Mouse (Mus musculus): Measurements from ENCODE around the gene Btbd16. TPM values are rescaled to one million over a fixed set of nuclear protein-coding genes. Genes with fewer than 3 reads are reported as not detected.

The Btbd16 gene
- polyA plus RNA-seq (2015; fragmentation: Nextera tagmentation; extraction: Ambion mirVana) = not detected in 2 replicates

GRCm38 (mm10) chr7:130773914-130774630 is at the start of gene Btbd16:
Gene Btbd16 (plus strand): TSS chr7:130774069.
- no peak within 1 kb of the TSS for H3K27ac ChIP-seq
- no peak within 1 kb of the TSS for H3K9ac ChIP-seq
- no peak for ATAC-seq
- H3K4me1 ChIP-seq = no peaks in the 10 kb centered on the region
- H3K4me2 ChIP-seq = no peak within 1 kb of the TSS
- H3K36me3 ChIP-seq (ENCODE audit: poor library complexity, severe bottlenecking) = no peaks in the 10 kb centered on the region
- no peaks in the 10 kb centered on the region for H3K27me3 ChIP-seq
- no peaks in the 10 kb centered on the region for H3K9me3 ChIP-seq (replicated peaks)
- 60% methylated on average over 9 of the region's 9 CpGs for WGBS
- no peak within 1 kb of the TSS for H3K4me3 ChIP-seq

GRCm38 (mm10) chr7:130726185-130726584 is 47.7 kb upstream of the Btbd16 start:
- Histone ChIP-seq H3K27ac (0 out of 2 replicates have a peak overlapping the region, but pooled peaks have one; percentile 0), H3K4me2 (no peak overlapping the region), H3K27me3 (no peaks in the 10 kb centered on the region), H3K9me3 (replicated peaks) (no peaks in the 10 kb centered on the region), H3K36me3 (ENCODE audit: poor library complexity, severe bottlenecking) (peaks cover 56% of the 10 kb centered on the region), H3K4me1 (peaks cover 7% of the 10 kb centered on the region), H3K9ac (no peak overlapping the region), H3K4me3 (no peak overlapping the region)
- 76% methylated on average over 3 of the region's 3 CpGs for WGBS
- ATAC-seq = no peak

DNA sequence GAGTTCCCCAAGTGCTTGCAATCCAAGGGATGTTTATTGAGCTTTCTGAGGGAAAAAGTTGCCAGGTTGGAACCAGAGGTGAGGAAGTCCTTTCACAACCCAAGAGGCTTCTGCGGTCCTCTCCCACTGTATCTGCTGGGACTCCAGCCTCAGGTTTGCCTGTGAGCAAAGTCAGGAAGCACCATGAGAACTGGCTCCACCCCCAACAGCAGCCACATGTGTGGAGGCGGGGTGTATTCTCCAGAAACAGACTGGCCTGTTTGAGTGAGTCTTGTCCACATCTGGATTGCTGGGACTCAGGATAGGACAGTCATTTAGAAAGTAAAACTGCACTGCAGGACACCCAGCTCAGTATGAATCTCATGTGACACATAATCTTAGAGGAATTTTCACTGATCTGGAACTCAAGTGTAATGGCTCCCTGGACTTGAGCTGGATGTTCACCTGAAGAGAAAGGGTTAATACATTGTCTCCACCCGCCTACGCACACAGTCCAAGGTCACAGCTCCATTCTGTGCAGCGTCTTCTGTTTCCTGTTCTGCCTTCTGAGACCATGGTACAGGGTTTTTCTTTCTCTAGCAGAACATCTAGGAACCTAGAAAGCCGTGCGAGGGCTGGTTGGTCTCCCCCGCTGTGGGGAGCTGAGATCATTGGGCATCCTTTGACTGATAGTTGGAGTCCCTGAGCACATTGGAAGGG is 47.0 kb upstream of the Btbd16 start:
- Histone ChIP-seq H3K27ac (no peak overlapping the region), H3K36me3 (ENCODE audit: poor library complexity, severe bottlenecking) (peaks cover 58% of the 10 kb centered on the region), H3K4me1 (peaks cover 14% of the 10 kb centered on the region), H3K4me3 (no peak overlapping the region), H3K9me3 (replicated peaks) (no peaks in the 10 kb centered on the region), H3K9ac (no peak overlapping the region), H3K4me2 (no peak overlapping the region), H3K27me3 (no peaks in the 10 kb centered on the region)
- no peak for ATAC-seq
- 74% methylated on average over 8 of the region's 8 CpGs for WGBS

GRCm38 (mm10) chr7:130727560-130727959 is 46.3 kb upstream of the Btbd16 start:
- Histone ChIP-seq H3K4me2 (no peak overlapping the region), H3K9me3 (replicated peaks) (no peaks in the 10 kb centered on the region), H3K27ac (no peak overlapping the region), H3K9ac (no peak overlapping the region), H3K4me1 (peaks cover 20% of the 10 kb centered on the region), H3K4me3 (no peak overlapping the region), H3K36me3 (ENCODE audit: poor library complexity, severe bottlenecking) (peaks cover 58% of the 10 kb centered on the region), H3K27me3 (no peaks in the 10 kb centered on the region)
- no peak for ATAC-seq
- WGBS = 93% methylated on average over 4 of the region's 4 CpGs

- 0 out of 2 replicates have a peak, but pooled peaks have one; percentile 38 for ATAC-seq
- no peaks in the 10 kb centered on the region for H3K27me3 ChIP-seq
- no peaks in the 10 kb centered on the region for H3K9me3 ChIP-seq (replicated peaks)
- H3K9ac ChIP-seq = peak overlapping the region; percentile 34; the same call in 1 of the 2 replicates
- no peak overlapping the region for H3K4me3 ChIP-seq
- peaks cover 68% of the 10 kb centered on the region for H3K36me3 ChIP-seq (ENCODE audit: poor library complexity, severe bottlenecking)
- H3K4me1 ChIP-seq = peaks cover 31% of the 10 kb centered on the region
- H3K4me2 ChIP-seq = no peak overlapping the region
- 69% methylated on average over 7 of the region's 7 CpGs for WGBS
- H3K27ac ChIP-seq = peak overlapping the region; percentile 66
Observed at GRCm38 (mm10) chr7:130731792-130732191, 42.1 kb upstream of the Btbd16 start.

DNA sequence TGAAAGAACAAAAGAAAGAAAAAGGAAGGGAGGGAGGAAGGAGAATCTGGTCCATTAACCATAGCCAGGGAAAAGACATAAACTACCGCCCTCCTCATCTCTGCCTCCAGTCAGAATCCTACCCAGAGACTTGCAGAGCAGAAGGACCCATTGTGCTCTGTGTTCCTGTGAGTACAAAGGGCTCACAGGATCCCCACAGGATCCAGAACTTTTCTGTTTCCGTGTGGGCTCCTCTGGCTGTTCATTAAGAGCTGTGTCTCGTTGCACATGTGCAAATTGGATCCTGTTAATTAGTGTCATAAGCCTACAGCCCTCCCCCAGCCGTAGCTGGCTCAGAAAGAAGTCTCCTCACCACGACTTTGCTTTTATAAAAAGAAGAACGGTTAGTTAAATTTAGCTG is 41.0 kb upstream of the Btbd16 start:
- H3K9ac ChIP-seq = 0 out of 2 replicates have a peak overlapping the region, but pooled peaks have one; percentile 13
- peaks cover 28% of the 10 kb centered on the region for H3K4me1 ChIP-seq
- peak; percentile 66 for ATAC-seq
- H3K4me2 ChIP-seq = no peak overlapping the region
- peak overlapping the region; percentile 66 for H3K27ac ChIP-seq
- H3K27me3 ChIP-seq = no peaks in the 10 kb centered on the region
- WGBS = 19% methylated on average over 6 of the region's 6 CpGs
- no peaks in the 10 kb centered on the region for H3K9me3 ChIP-seq (replicated peaks)
- H3K36me3 ChIP-seq (ENCODE audit: poor library complexity, severe bottlenecking) = peaks cover 73% of the 10 kb centered on the region
- no peak overlapping the region for H3K4me3 ChIP-seq

- ATAC-seq = no peak
- Histone ChIP-seq H3K9ac (no peak overlapping the region), H3K27me3 (no peaks in the 10 kb centered on the region), H3K27ac (peak overlapping the region; percentile 67), H3K36me3 (ENCODE audit: poor library complexity, severe bottlenecking) (peaks cover 75% of the 10 kb centered on the region), H3K4me3 (no peak overlapping the region), H3K4me2 (no peak overlapping the region), H3K9me3 (replicated peaks) (no peaks in the 10 kb centered on the region), H3K4me1 (peaks cover 28% of the 10 kb centered on the region)
- WGBS = 90% methylated on average over 8 of the region's 8 CpGs
Observed at GRCm38 (mm10) chr7:130733423-130733822, 40.4 kb upstream of the Btbd16 start.

- ATAC-seq = no peak
- Histone ChIP-seq H3K27me3 (no peaks in the 10 kb centered on the region), H3K4me2 (no peak overlapping the region), H3K4me3 (no peak overlapping the region), H3K9ac (no peak overlapping the region), H3K27ac (no peak overlapping the region), H3K9me3 (replicated peaks) (no peaks in the 10 kb centered on the region), H3K4me1 (peaks cover 28% of the 10 kb centered on the region), H3K36me3 (ENCODE audit: poor library complexity, severe bottlenecking) (peaks cover 74% of the 10 kb centered on the region)
- WGBS = 98% methylated on average over 2 of the region's 2 CpGs
Observed at GRCm38 (mm10) chr7:130734195-130734787, 39.6 kb upstream of the Btbd16 start.

DNA sequence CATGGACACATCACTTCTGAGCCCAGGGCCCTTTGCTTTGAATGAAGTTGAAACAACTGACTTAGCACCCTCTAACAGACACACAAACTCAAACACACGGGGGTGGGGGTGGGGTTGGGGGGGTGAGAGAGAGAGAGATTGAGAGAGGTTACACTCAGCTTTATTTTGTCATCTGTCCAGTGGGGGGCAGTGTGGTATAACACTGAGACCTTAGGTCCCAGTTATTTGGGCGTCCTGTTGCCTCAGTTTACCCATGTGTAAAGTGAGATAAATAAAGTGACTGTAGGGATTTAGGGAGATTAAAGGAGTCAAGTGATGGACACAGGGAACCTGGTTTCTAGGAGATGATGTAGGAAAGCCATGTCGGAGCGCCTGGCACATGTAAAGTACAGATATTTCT is 32.8 kb upstream of the Btbd16 start:
- H3K36me3 ChIP-seq (ENCODE audit: poor library complexity, severe bottlenecking) = peaks cover 98% of the 10 kb centered on the region
- H3K27ac ChIP-seq = no peak overlapping the region
- H3K27me3 ChIP-seq = no peaks in the 10 kb centered on the region
- no peaks in the 10 kb centered on the region for H3K9me3 ChIP-seq (replicated peaks)
- H3K4me3 ChIP-seq = no peak overlapping the region
- H3K4me1 ChIP-seq = no peaks in the 10 kb centered on the region
- 82% methylated on average over 4 of the region's 4 CpGs for WGBS
- ATAC-seq = no peak
- H3K4me2 ChIP-seq = no peak overlapping the region
- H3K9ac ChIP-seq = no peak overlapping the region

- Histone ChIP-seq H3K9ac (no peak overlapping the region), H3K27ac (no peak overlapping the region), H3K9me3 (replicated peaks) (no peaks in the 10 kb centered on the region), H3K36me3 (ENCODE audit: poor library complexity, severe bottlenecking) (peaks cover 96% of the 10 kb centered on the region), H3K4me3 (no peak overlapping the region), H3K4me2 (no peak overlapping the region), H3K27me3 (no peaks in the 10 kb centered on the region), H3K4me1 (no peaks in the 10 kb centered on the region)
- 89% methylated on average over 9 of the region's 9 CpGs for WGBS
- ATAC-seq = no peak
Observed at GRCm38 (mm10) chr7:130743239-130744025, 30.4 kb upstream of the Btbd16 start.

- Histone ChIP-seq H3K36me3 (ENCODE audit: poor library complexity, severe bottlenecking) (peaks cover 77% of the 10 kb centered on the region), H3K27ac (peak overlapping the region; percentile 92; the same call in 1 of the 2 replicates), H3K27me3 (no peaks in the 10 kb centered on the region), H3K4me1 (peaks cover 27% of the 10 kb centered on the region), H3K4me2 (no peak overlapping the region), H3K4me3 (no peak overlapping the region), H3K9ac (no peak overlapping the region), H3K9me3 (replicated peaks) (no peaks in the 10 kb centered on the region)
- ATAC-seq = no peak
- WGBS = 93% methylated on average over 4 of the region's 4 CpGs
Observed at GRCm38 (mm10) chr7:130749165-130749564, 24.7 kb upstream of the Btbd16 start.
